In the genomic region with DNA sequence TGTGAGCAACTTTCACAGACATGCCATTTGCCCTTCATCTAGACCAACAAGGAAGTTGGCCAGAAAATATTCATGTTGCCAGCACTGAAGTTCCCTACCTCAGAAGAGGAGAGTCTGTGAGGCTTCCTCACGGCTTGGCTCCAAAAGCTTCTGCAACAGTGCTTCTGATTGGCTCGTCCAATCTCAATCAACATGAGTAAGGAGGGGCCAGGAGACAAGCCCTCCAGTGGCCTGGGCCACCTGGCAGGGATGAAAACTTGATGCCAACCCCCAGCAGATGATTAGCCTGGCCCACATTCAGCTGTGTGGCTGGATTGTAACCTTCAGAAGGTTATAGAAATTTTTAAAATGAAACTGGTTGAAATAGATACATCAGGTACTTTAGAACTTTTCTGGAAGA, we compare ENCODE assay signal across 16 mouse cellular contexts. TPM values are rescaled to one million over a fixed set of nuclear protein-coding genes. Genes with fewer than 3 reads are reported as not detected.
"Had no signal": no experiment of that assay in that cellular context is flagged by ENCODE, and none has a peak within 500 bp of the region (broad histone marks: within the 10 kb centered on the region; RNA-seq: fewer than 3 reads in every experiment).

No protein-coding gene starts in this region.

- DNase-seq: right cerebral cortex, adult 18-20 months; right cerebral cortex, postnatal 14 days; right cerebral cortex, postnatal 25 days; right cerebral cortex, postnatal 4 days; spleen, adult 18-20 months; thymus, adult 18-20 months; thymus, postnatal 14 days; thymus, postnatal 25 days; thymus, postnatal 36 days; thymus, postnatal 4 days had no signal

- H3K27ac ChIP-seq: neural tube, embryonic 12.5 days; neural tube, embryonic 13.5 days; neural tube, embryonic 15.5 days; stomach, embryonic 15.5 days; stomach, postnatal 0 days had no signal

- H3K27me3 ChIP-seq: neural tube, embryonic 12.5 days; neural tube, embryonic 15.5 days; stomach, embryonic 15.5 days had no signal

- H3K36me3 ChIP-seq: neural tube, embryonic 12.5 days; neural tube, embryonic 13.5 days; neural tube, embryonic 15.5 days; stomach, embryonic 15.5 days had no signal

- H3K4me3 ChIP-seq: neural tube, embryonic 12.5 days; neural tube, embryonic 13.5 days; neural tube, embryonic 15.5 days; stomach, embryonic 15.5 days had no signal

RNA-seq across cellular contexts. Expression of a gene that starts 10.5 kb away (rescaled TPM):
- total RNA-seq: neutrophil, adult 5-6 weeks had no signal
